Mouse (Mus musculus): ENCODE results near the gene Dctn1. TPM values are rescaled to one million over a fixed set of nuclear protein-coding genes. Genes with fewer than 3 reads are reported as not detected.

Gene Dctn1
- polyA plus RNA-seq, 1 experiment from 2014 or later: 156 TPM

- peak overlapping the region; percentile 97 for H3K27ac ChIP-seq (replicated peaks)
- peaks cover 48% of the 10 kb centered on the region for H3K27me3 ChIP-seq
- peak overlapping the region; percentile 78 for H3K4me2 ChIP-seq (replicated peaks)
- H3K9me3 ChIP-seq: no peaks in the 10 kb centered on the region
- H3K4me1 ChIP-seq: peaks cover 52% of the 10 kb centered on the region
- no peaks in the 10 kb centered on the region for H3K36me3 ChIP-seq
- WGBS: 0% methylated on average over 11 of the region's 11 CpGs
- peak overlapping the region; percentile 55 for H3K4me3 ChIP-seq
- peak; percentile 38 for ATAC-seq (ENCODE audit: low FRiP score, low read depth)
- peak overlapping the region; percentile 85 for H3K9ac ChIP-seq (replicated peaks)
Observed at GRCm38 (mm10) chr6:83138056-83138455, 27.7 kb upstream of the Dctn1 start.

GRCm38 (mm10) chr6:83140044-83140443, 25.7 kb upstream of the Dctn1 start:
- Histone ChIP-seq H3K27me3 (peaks cover 38% of the 10 kb centered on the region), H3K9me3 (no peaks in the 10 kb centered on the region), H3K4me1 (peaks cover 52% of the 10 kb centered on the region), H3K4me2 (replicated peaks) (no peak overlapping the region), H3K36me3 (no peaks in the 10 kb centered on the region), H3K27ac (replicated peaks) (no peak overlapping the region), H3K9ac (replicated peaks) (no peak overlapping the region), H3K4me3 (no peak overlapping the region)
- no peak for ATAC-seq (ENCODE audit: low FRiP score, low read depth)
- 96% methylated on average over 8 of the region's 8 CpGs for WGBS

GRCm38 (mm10) chr6:83141636-83142035, 24.1 kb upstream of the Dctn1 start:
- Histone ChIP-seq H3K27ac (replicated peaks) (no peak overlapping the region), H3K27me3 (peaks cover 23% of the 10 kb centered on the region), H3K9me3 (no peaks in the 10 kb centered on the region), H3K4me2 (replicated peaks) (peak overlapping the region; percentile 63), H3K4me1 (peaks cover 39% of the 10 kb centered on the region), H3K36me3 (no peaks in the 10 kb centered on the region), H3K4me3 (no peak overlapping the region), H3K9ac (replicated peaks) (peak overlapping the region; percentile 70)
- 25% methylated on average over 4 of the region's 4 CpGs for WGBS
- ATAC-seq (ENCODE audit: low FRiP score, low read depth): no peak

- ATAC-seq (ENCODE audit: low FRiP score, low read depth): no peak
- WGBS: 2% methylated on average over 39 of the region's 41 CpGs
- Histone ChIP-seq H3K4me3 (peak overlapping the region; percentile 37), H3K36me3 (peaks cover under 1% of the 10 kb centered on the region; the same call in 1 of the 2 replicates), H3K9me3 (no peaks in the 10 kb centered on the region), H3K27ac (replicated peaks) (no peak overlapping the region), H3K27me3 (peaks cover 23% of the 10 kb centered on the region), H3K9ac (replicated peaks) (peak overlapping the region; percentile 70), H3K4me1 (peaks cover 33% of the 10 kb centered on the region), H3K4me2 (replicated peaks) (peak overlapping the region; percentile 63)
Observed at GRCm38 (mm10) chr6:83142211-83142731, 23.4 kb upstream of the Dctn1 start.

- 40% methylated on average over 11 of the region's 11 CpGs for WGBS
- H3K27me3 ChIP-seq: peaks cover 23% of the 10 kb centered on the region
- peaks cover 6% of the 10 kb centered on the region; the same call in 1 of the 2 replicates for H3K36me3 ChIP-seq
- H3K9me3 ChIP-seq: no peaks in the 10 kb centered on the region
- H3K27ac ChIP-seq (replicated peaks): no peak overlapping the region
- H3K4me3 ChIP-seq: no peak overlapping the region
- peak overlapping the region; percentile 63; the same call in 1 of the 2 replicates for H3K4me2 ChIP-seq (replicated peaks)
- H3K4me1 ChIP-seq: peaks cover 27% of the 10 kb centered on the region
- H3K9ac ChIP-seq (replicated peaks): peak overlapping the region; percentile 70; the same call in 1 of the 2 replicates
- ATAC-seq (ENCODE audit: low FRiP score, low read depth): no peak
Observed at GRCm38 (mm10) chr6:83142886-83143285, 22.8 kb upstream of the Dctn1 start.

GRCm38 (mm10) chr6:83145209-83145608, 20.5 kb upstream of the Dctn1 start:
- no peak overlapping the region for H3K4me3 ChIP-seq
- H3K9me3 ChIP-seq: no peaks in the 10 kb centered on the region
- H3K4me1 ChIP-seq: peaks cover 12% of the 10 kb centered on the region
- H3K4me2 ChIP-seq (replicated peaks): no peak overlapping the region
- H3K27me3 ChIP-seq: peaks cover 23% of the 10 kb centered on the region
- H3K9ac ChIP-seq (replicated peaks): no peak overlapping the region
- 90% methylated on average over 2 of the region's 2 CpGs for WGBS
- H3K27ac ChIP-seq (replicated peaks): no peak overlapping the region
- no peak for ATAC-seq (ENCODE audit: low FRiP score, low read depth)
- H3K36me3 ChIP-seq: peaks cover 27% of the 10 kb centered on the region

GRCm38 (mm10) chr6:83145805-83146204, 19.9 kb upstream of the Dctn1 start:
- H3K4me2 ChIP-seq (replicated peaks): no peak overlapping the region
- H3K9ac ChIP-seq (replicated peaks): no peak overlapping the region
- H3K27ac ChIP-seq (replicated peaks): no peak overlapping the region
- no peaks in the 10 kb centered on the region for H3K9me3 ChIP-seq
- H3K36me3 ChIP-seq: peaks cover 28% of the 10 kb centered on the region
- 73% methylated on average over 9 of the region's 9 CpGs for WGBS
- no peak overlapping the region for H3K4me3 ChIP-seq
- H3K27me3 ChIP-seq: peaks cover 21% of the 10 kb centered on the region
- peaks cover 12% of the 10 kb centered on the region for H3K4me1 ChIP-seq
- no peak for ATAC-seq (ENCODE audit: low FRiP score, low read depth)

GRCm38 (mm10) chr6:83147280-83147679, 18.4 kb upstream of the Dctn1 start:
- Histone ChIP-seq H3K9ac (replicated peaks) (no peak overlapping the region), H3K4me1 (peaks cover 13% of the 10 kb centered on the region), H3K27me3 (peaks cover 6% of the 10 kb centered on the region; the same call in 1 of the 2 replicates), H3K4me3 (no peak overlapping the region), H3K9me3 (no peaks in the 10 kb centered on the region), H3K4me2 (replicated peaks) (no peak overlapping the region), H3K36me3 (peaks cover 37% of the 10 kb centered on the region), H3K27ac (replicated peaks) (no peak overlapping the region)
- 60% methylated on average over 7 of the region's 7 CpGs for WGBS
- ATAC-seq (ENCODE audit: low FRiP score, low read depth): no peak

GRCm38 (mm10) chr6:83151721-83152120, 14.0 kb upstream of the Dctn1 start:
- H3K9me3 ChIP-seq: no peaks in the 10 kb centered on the region
- 24% methylated on average over 8 of the region's 8 CpGs for WGBS
- peaks cover 53% of the 10 kb centered on the region for H3K36me3 ChIP-seq
- H3K27ac ChIP-seq (replicated peaks): no peak overlapping the region
- ATAC-seq (ENCODE audit: low FRiP score, low read depth): no peak
- 0 out of 2 replicates have a peak overlapping the region, but pooled peaks have one; percentile 11 for H3K9ac ChIP-seq (replicated peaks)
- no peaks in the 10 kb centered on the region for H3K27me3 ChIP-seq
- H3K4me3 ChIP-seq: no peak overlapping the region
- H3K4me1 ChIP-seq: peaks cover 34% of the 10 kb centered on the region
- no peak overlapping the region for H3K4me2 ChIP-seq (replicated peaks)

- WGBS: 87% methylated on average over 12 of the region's 12 CpGs
- no peak overlapping the region for H3K9ac ChIP-seq (replicated peaks)
- no peak overlapping the region for H3K27ac ChIP-seq (replicated peaks)
- no peak for ATAC-seq (ENCODE audit: low FRiP score, low read depth)
- no peak overlapping the region for H3K4me3 ChIP-seq
- H3K4me1 ChIP-seq: peaks cover 34% of the 10 kb centered on the region
- peaks cover 45% of the 10 kb centered on the region for H3K36me3 ChIP-seq
- no peak overlapping the region for H3K4me2 ChIP-seq (replicated peaks)
- H3K27me3 ChIP-seq: peaks cover 3% of the 10 kb centered on the region; the same call in 1 of the 2 replicates
- H3K9me3 ChIP-seq: no peaks in the 10 kb centered on the region
Observed at GRCm38 (mm10) chr6:83153038-83153437, 12.7 kb upstream of the Dctn1 start.

- 87% methylated on average over 5 of the region's 5 CpGs for WGBS
- no peak overlapping the region for H3K4me2 ChIP-seq (replicated peaks)
- H3K27me3 ChIP-seq: peaks cover 3% of the 10 kb centered on the region; the same call in 1 of the 2 replicates
- no peak overlapping the region for H3K9ac ChIP-seq (replicated peaks)
- peaks cover 42% of the 10 kb centered on the region for H3K36me3 ChIP-seq
- H3K27ac ChIP-seq (replicated peaks): no peak overlapping the region
- no peak for ATAC-seq (ENCODE audit: low FRiP score, low read depth)
- H3K9me3 ChIP-seq: no peaks in the 10 kb centered on the region
- H3K4me3 ChIP-seq: no peak overlapping the region
- H3K4me1 ChIP-seq: peaks cover 34% of the 10 kb centered on the region
Observed at GRCm38 (mm10) chr6:83153485-83153884, 12.2 kb upstream of the Dctn1 start.

GRCm38 (mm10) chr6:83155552-83156238, 10.0 kb upstream of the Dctn1 start:
- Histone ChIP-seq H3K9ac (replicated peaks) (peak overlapping the region; percentile 66), H3K9me3 (no peaks in the 10 kb centered on the region), H3K4me1 (peaks cover 34% of the 10 kb centered on the region), H3K36me3 (peaks cover 25% of the 10 kb centered on the region), H3K27me3 (peaks cover 13% of the 10 kb centered on the region), H3K27ac (replicated peaks) (0 out of 2 replicates have a peak overlapping the region, but pooled peaks have one; percentile 12), H3K4me2 (replicated peaks) (peak overlapping the region; percentile 78), H3K4me3 (peak overlapping the region; percentile 56)
- ATAC-seq (ENCODE audit: low FRiP score, low read depth): peak; percentile 57
- WGBS: 7% methylated on average over 23 of the region's 23 CpGs
